Comparison of ENCODE assay signal across 8 mouse cellular contexts in the genomic region with DNA sequence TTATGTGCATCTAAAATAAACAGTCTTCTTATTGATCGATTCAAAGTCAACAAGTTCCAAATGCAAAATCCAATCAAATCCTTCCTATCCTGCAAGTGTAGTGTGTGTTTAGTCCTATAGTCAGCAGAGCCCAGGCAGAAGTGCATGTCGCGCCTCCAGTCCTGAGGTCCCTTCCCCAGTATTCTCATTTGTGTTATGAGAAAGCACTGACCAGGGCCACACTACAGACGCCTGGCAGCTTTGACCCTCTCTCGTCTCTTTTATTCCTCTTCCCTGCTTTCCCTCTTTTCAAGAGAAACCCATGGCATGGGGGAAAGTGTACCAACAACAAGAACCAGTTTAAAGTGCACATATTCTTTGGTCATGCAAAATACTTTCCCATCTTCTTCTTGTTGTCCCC. TPM values are rescaled to one million over a fixed set of nuclear protein-coding genes. Genes with fewer than 3 reads are reported as not detected.
DNase-seq lines count a peak whose midpoint lies in the region; ATAC-seq lines count a peak whose summit lies in the region.

No protein-coding gene starts in this region.

- H3K4me1 ChIP-seq in lung, embryonic 16.5 days (replicated peaks; ENCODE audit: control insufficient read depth, insufficient read depth, low read length) = peaks cover 3% of the 10 kb centered on the region; the same call in 1 of the 2 replicates
- H3K4me1 ChIP-seq in hindbrain, embryonic 10.5 days (replicated peaks) = peaks cover 49% of the 10 kb centered on the region
- no peaks in the 10 kb centered on the region for H3K4me1 ChIP-seq in liver, embryonic 13.5 days (replicated peaks)
- H3K4me1 ChIP-seq in stomach, embryonic 16.5 days (ENCODE audit: control insufficient read depth, insufficient read depth, low read length) = no peaks in the 10 kb centered on the region

- H3K4me2 ChIP-seq in lung, embryonic 16.5 days (ENCODE audit: low read depth, low read length) = peak overlapping the region; percentile 41
- H3K4me2 ChIP-seq in liver, embryonic 13.5 days = peak overlapping the region; percentile 41
- H3K4me2 ChIP-seq in stomach, embryonic 16.5 days (ENCODE audit: low read depth, low read length) = peak overlapping the region; percentile 42

- no peak for ATAC-seq in lung, embryonic 16.5 days (ENCODE audit: low read depth)
- no peak for ATAC-seq in liver, embryonic 13.5 days (ENCODE audit: low read depth)
- no peak for ATAC-seq in stomach, embryonic 16.5 days (ENCODE audit: insufficient read depth, low FRiP score)

- no peaks in the 10 kb centered on the region for H3K9me3 ChIP-seq in lung, embryonic 16.5 days (ENCODE audit: control insufficient read depth, low read length)
- H3K9me3 ChIP-seq in hindbrain, embryonic 10.5 days = no peaks in the 10 kb centered on the region
- no peaks in the 10 kb centered on the region for H3K9me3 ChIP-seq in liver, embryonic 13.5 days (replicated peaks)
- H3K9me3 ChIP-seq in stomach, embryonic 16.5 days (replicated peaks; ENCODE audit: control insufficient read depth, low read length) = no peaks in the 10 kb centered on the region

- H3K36me3 ChIP-seq in lung, embryonic 16.5 days (ENCODE audit: control insufficient read depth, insufficient read depth, low read length) = no peaks in the 10 kb centered on the region
- no peaks in the 10 kb centered on the region for H3K36me3 ChIP-seq in hindbrain, embryonic 10.5 days
- no peaks in the 10 kb centered on the region for H3K36me3 ChIP-seq in liver, embryonic 13.5 days
- H3K36me3 ChIP-seq in stomach, embryonic 16.5 days (ENCODE audit: control insufficient read depth, insufficient read depth, low read length) = no peaks in the 10 kb centered on the region

- no peak overlapping the region for H3K27ac ChIP-seq in lung, embryonic 16.5 days (ENCODE audit: low read length)
- H3K27ac ChIP-seq in hindbrain, embryonic 10.5 days = peak overlapping the region; percentile 100
- H3K27ac ChIP-seq in liver, embryonic 13.5 days = no peak overlapping the region
- peak overlapping the region; percentile 38; the same call in 1 of the 2 replicates for H3K27ac ChIP-seq in stomach, embryonic 16.5 days (ENCODE audit: low read length)

- 43% methylated on average over 5 of the region's 5 CpGs for WGBS in lung, embryonic 16.5 days
- 11% methylated on average over 5 of the region's 5 CpGs for WGBS in hindbrain, embryonic 10.5 days
- WGBS in liver, embryonic 13.5 days (ENCODE audit: insufficient replicate concordance) = 47% methylated on average over 5 of the region's 5 CpGs
- WGBS in stomach, embryonic 16.5 days = 39% methylated on average over 5 of the region's 5 CpGs

- peak overlapping the region; percentile 27 for H3K4me3 ChIP-seq in lung, embryonic 16.5 days (ENCODE audit: low read length)
- peak overlapping the region; percentile 79 for H3K4me3 ChIP-seq in hindbrain, embryonic 10.5 days
- H3K4me3 ChIP-seq in liver, embryonic 13.5 days (replicated peaks) = 0 out of 2 replicates have a peak overlapping the region, but pooled peaks have one; percentile 10
- peak overlapping the region; percentile 32 for H3K4me3 ChIP-seq in stomach, embryonic 16.5 days (replicated peaks; ENCODE audit: low read length)

- H3K27me3 ChIP-seq in lung, embryonic 16.5 days (ENCODE audit: control insufficient read depth, insufficient read depth, low read depth, low read length) = no peaks in the 10 kb centered on the region
- no peaks in the 10 kb centered on the region for H3K27me3 ChIP-seq in hindbrain, embryonic 10.5 days (ENCODE audit: insufficient read depth, poor library complexity, severe bottlenecking)
- peaks cover 33% of the 10 kb centered on the region for H3K27me3 ChIP-seq in liver, embryonic 13.5 days
- H3K27me3 ChIP-seq in stomach, embryonic 16.5 days (ENCODE audit: control insufficient read depth, insufficient read depth, low read length) = no peaks in the 10 kb centered on the region

- no peak overlapping the region for H3K9ac ChIP-seq in lung, embryonic 16.5 days (ENCODE audit: low read length)
- no peak overlapping the region for H3K9ac ChIP-seq in liver, embryonic 13.5 days
- H3K9ac ChIP-seq in stomach, embryonic 16.5 days (ENCODE audit: low read length) = no peak overlapping the region

- DNase-seq in lung, postnatal 4 days = no peak
- peak; percentile 20 for DNase-seq in hindbrain, embryonic 10.5 days (ENCODE audit: low spot score)
- DNase-seq in liver, embryonic 13.5 days = no peak
- no peak for DNase-seq in frontal cortex, adult 2 months (ENCODE audit: extremely low spot score in 1 of 2, low spot score in 1 of 2)
- no peak for DNase-seq in gastrocnemius, adult 18-20 months (ENCODE audit: low spot score)
- no peak for DNase-seq in thymus, postnatal 36 days

RNA-seq across cellular contexts. Expression of a gene that starts 2.3 kb away (rescaled TPM):
- 4.6 and 5.2 TPM in 2 replicates for polyA plus RNA-seq in lung, embryonic 16.5 days (2015; fragmentation: Nextera tagmentation; extraction: Ambion mirVana)
- 16.0 and 22.1 TPM in 2 replicates for polyA plus RNA-seq in hindbrain, embryonic 10.5 days (2016; fragmentation: Nextera tagmentation; extraction: Ambion mirVana)
- 1.8 and 2.2 TPM in 2 replicates for polyA plus RNA-seq in liver, embryonic 13.5 days (2015; fragmentation: Nextera tagmentation; extraction: Ambion mirVana)
- 3.0 and 3.7 TPM in 2 replicates for polyA plus RNA-seq in stomach, embryonic 16.5 days (2015; fragmentation: Nextera tagmentation; extraction: Ambion mirVana)
- polyA plus RNA-seq in frontal cortex, adult 2 months (2012; rRNA removed) = 1.1 and 2.0 TPM in 2 replicates
- 1 to 10 TPM; 2.4 to 2.9 TPM for total RNA-seq in gastrocnemius, adult 18-20 months (2021)

Comparison
In these comparisons a context has a peak if more than half of its experiments do, and no peak if none do; other contexts are left out.
1. H3K27ac ChIP-seq: peak in hindbrain, embryonic 10.5 days (single experiment) and stomach, embryonic 16.5 days (single experiment); none in lung, embryonic 16.5 days (single experiment) and liver, embryonic 13.5 days (single experiment).
2. H3K4me3 ChIP-seq: peak in every context shown above with its lines; median percentile 79 in hindbrain, embryonic 10.5 days; 32 in stomach, embryonic 16.5 days; 27 in lung, embryonic 16.5 days; 10 in liver, embryonic 13.5 days.
3. Peak in every context shown above with its lines, with median percentiles within 50 percentile points of each other: H3K4me2 ChIP-seq.